Mouse (Mus musculus) skeletal muscle tissue, postnatal 0 days (tissue): ENCODE data around the gene Zbtb45. TPM values are rescaled to one million over a fixed set of nuclear protein-coding genes. Genes with fewer than 3 reads are reported as not detected.

Experiments used
- polyA plus RNA-seq: library from polyadenylated mRNA; unstranded; fragments of >200 nt; fragmentation: Nextera tagmentation; extraction: Ambion mirVana; gene quantifications from 2 replicates; pipeline ENCODE4 v1.2.1, GENCODE M21; 2015

Gene Zbtb45
- 8.3 and 8.9 TPM in 2 replicates for polyA plus RNA-seq

DNA sequence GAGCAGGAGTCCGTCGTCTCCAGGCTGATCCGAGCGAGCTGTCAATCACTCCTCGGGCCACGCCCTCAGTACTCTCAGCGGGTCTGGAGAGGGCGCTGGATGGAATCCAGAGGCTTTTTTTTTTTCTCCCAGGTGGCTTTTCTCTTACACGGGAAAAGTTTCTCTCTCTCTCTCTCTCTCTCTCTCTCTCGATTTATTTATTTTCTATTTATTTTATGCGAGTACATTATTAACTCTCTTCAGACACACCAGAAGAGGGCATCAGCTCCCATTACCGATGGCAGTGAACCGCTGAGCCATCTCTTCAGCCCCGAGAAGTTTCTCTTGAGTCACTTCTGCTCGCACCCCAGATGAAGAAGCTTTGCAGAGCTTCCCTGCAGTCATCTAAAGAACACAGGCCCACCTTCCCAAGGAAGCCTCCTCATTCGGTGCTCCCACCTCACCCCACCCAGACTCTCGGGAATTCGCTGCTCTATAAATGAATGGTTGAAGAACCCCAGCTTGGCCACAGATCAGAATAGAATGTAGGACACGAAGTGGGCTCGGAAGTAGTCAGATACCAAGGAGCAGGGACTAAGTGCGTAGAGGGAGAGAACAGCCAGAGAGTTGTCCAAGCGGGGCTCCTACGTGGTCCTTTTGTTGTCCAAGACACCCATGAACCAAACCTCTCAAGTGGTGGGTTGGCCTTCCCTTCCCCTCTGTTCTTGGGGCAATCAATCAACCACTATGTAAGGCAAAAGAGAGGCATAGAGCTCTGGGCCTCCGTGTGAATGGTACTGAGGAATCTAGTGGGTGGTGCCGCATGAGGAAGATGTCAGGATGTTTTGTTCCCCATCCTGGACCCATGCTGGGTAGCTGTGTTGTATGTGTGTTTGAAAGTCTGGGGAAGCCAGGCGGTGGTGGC, at the start of gene Zbtb45:
TSS of gene Zbtb45 (minus strand) at position 30 of the 904 bp plus-strand sequence.

DNA sequence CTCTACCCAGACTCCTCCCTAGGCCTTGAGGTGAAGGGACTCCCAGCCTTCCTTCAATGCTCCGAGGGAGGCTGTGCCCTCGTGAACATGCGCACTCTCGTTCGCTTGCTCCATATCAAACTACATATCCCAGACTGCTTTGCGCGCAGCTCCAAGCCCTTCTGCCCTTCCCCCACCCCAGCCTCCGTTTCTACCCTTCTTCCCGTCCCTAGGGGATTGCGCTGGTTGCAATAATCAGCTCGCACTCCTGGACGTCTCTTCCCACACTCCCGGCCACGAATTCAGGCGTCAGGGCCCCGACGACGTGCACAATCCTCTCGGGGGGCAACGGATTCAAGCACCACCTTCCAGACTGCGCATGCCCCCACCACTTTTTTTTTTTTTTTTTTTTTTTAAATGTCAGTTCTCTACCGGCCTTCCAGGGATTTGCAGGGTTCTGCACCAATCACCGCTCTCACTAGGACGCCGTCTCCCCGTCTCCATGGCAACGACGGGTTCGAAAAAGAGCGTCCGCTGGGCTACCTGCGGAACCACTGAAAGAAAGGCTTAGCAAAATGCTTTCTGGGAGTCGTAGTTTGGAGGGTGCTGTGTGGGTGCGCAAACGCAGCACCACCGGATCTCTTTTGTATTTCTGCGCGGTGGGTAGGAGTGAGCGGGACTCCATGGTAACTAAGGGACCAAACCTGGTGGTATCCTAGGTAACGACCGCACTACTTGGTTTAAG, 44.6 kb upstream of the Zbtb45 start, which contains the start of gene Mzf1:
TSS of gene Mzf1 (minus strand) at position 478 of the 724 bp plus-strand sequence.

DNA sequence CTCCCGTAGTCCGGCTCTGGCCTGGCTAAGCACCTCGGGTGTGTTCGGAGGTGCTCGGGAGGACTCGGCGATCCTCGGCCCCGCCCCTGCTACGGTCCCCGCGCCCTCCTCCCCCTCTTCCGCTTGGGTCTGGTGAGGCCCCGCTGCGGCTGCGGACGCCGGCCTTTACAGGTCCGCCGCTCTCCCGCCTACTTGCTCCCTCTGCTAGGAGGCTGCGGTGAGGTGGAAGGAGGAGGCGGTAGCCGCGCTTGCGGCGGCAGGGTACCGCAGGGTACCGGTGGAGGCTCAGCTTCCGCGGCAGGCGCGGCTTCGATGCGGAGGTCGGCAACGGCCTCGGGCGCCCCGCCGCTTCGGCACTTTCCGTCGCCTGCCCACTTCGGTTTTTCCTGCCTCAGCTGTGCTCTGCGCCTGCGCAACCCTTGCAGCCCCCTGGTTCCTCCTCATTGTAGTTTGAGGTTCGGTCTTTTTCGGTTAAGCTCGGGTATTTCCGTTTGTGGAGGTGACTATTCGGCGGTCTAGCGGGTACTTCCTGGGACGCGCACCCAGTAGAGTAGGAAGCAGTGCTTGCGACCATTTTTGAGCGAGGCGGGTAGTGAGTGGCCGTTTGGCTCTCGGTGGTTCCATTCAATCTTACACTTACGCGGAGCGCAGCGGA, 28.2 kb upstream of the Zbtb45 start, which contains the start of gene Ube2m:
TSS of gene Ube2m (minus strand) at position 375 of the 655 bp plus-strand sequence.

DNA sequence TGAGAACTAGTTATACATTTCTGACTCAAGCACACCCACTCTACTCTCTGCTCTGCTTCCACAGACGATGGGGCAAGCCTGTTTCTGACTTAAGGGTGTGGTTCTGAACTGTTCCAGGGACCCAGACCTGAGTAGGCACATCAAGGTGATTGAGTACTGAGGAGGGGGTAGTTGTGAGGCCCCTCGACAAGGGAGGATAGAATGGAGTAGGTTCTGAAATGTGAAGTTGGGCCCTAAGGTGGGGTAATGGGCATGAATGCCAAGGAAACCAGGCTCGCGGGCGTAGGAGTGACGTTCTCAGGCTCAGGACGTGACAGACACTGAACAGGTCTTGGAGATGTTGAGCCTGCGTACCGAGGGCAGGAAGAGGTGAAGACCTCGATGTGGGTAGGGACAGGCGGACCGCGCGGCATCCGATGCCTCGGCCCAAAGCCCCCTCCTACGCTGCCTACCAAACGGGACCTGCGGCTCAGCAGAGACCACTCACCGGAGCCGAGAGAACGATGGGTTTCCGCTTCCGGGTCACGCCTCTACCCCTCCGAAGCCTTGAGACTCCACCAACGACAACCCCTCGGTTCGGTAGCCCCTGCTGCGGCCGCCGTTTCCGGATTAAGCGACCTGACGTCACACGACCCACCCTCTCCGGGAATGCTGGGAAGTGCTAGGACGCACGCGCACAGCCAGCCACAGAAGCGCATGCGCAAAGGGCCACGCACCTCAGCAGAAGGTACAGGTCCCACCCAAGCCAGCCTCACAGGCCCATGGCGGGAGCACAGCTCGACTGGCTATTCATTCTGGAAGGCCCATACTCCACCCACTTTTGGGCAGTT, 24.5 kb upstream of the Zbtb45 start, which contains the start of gene Chmp2a:
TSS of gene Chmp2a (minus strand) at position 660 of the 830 bp plus-strand sequence.

DNA sequence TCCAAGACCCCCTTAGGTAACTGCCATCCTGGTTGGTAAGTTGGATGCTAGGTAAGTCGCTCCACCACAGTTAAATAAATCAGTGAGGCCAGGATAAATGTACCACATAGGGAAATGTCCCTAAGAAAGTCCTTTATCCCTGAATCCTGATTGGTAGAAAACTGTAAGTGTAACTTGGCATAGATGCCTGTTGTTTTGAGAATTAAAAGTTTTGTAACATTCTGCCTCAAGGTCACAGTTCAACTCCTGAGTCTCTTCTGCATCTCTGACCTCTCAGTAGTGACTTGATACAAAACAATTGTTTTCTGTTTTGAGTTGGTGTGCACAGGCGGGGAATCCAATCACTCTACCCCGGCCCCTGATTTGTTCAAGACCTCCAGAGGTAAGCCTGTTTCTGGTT, 11.0 kb downstream of the Zbtb45 start, which contains the start of gene Trim28:
TSS of gene Trim28 (plus strand) at position 264 of the 400 bp plus-strand sequence.

DNA sequence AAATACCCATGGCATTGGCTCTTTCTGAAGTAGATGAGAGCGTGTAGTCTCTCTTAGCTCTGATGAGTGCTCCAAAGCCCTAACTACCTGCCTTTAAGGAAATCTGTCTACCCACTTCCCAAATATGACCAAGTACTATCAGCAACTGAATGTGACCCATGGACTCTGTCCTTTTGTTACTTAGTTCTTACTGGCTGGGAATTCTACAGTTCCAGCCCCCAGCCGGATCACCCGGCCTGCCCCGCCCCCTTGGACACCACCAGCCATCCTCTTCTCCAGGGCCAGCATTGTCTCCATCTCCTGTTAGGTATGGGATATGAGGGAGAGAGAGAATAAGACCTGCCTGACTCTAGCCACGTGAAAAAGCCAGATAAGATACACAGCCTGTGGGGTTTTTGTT, 11.8 kb downstream of the Zbtb45 start, which contains the start of gene Slc27a5:
TSS of gene Slc27a5 (minus strand) at position 140 of the 400 bp plus-strand sequence.

DNA sequence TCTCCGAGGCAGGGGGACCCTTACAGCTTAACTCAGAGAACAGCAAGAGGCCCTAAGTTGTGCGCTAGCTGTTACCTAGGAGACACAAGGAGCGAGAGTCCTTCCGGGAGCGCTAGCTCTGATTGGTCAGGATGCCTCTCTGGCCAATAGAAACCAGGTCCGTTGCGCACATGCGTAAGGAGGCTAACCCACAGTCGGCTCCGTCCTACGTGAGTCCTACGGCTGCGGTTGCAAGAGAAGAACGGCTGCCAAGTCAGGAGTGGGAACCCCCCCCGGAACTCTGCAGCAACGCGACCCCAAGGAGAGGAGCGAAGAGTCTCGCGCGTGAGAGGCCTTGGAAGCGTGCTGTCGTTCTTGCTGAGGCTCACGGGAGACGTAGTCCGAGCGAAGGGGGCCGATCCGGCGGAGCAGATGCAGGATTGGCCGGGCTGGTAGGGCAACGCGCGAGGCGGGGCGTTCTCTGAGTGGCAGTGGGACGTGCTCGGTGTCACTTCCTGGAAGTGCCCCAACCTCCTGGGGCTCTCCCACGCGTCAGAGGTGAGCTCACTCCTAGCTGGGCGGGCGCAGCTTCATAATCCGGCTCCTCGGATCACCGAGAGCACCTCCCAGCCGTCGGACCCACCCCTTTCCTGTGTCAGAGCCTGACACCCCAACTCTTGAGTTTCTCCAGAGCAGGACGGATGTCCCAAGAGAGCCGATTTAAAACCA, 32.0 kb downstream of the Zbtb45 start, which contains the start of gene Zfp446:
TSS of gene Zfp446 (plus strand) at position 167 of the 708 bp plus-strand sequence.

DNA sequence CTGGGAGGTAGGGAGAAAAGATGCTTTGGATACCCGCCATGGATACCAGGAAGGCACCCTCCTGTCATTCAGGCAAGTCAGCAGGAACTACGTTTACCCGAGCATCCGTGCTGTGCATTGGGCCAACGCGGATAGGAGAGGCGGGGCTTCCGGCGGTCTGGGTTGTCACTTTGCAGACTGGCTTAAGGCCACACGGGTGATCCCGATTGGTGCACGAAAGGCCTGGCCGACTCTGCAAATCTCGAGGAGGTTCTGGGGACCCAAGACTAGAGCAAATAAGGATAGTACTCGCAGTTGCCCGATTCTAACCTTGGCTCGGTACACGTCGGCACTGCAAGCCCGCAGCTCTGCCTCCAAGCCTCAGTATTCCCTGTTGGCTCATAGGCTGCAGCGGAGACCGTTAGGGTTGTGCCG, 44.1 kb downstream of the Zbtb45 start, which contains the start of gene Zfp324:
TSS of gene Zfp324 (plus strand) at position 161 of the 414 bp plus-strand sequence.

Other genes starting within 250 kb of the Zbtb45 start
- 5.5 and 6.5 TPM in 2 replicates for gene Zscan18, start 206.4 kb downstream of the Zbtb45 start, polyA plus RNA-seq
- gene Zfp329, start 191.2 kb downstream of the Zbtb45 start, polyA plus RNA-seq = 6.8 and 7.2 TPM in 2 replicates
- 15.4 and 16.0 TPM in 2 replicates for gene Zfp110, start 175.3 kb downstream of the Zbtb45 start, polyA plus RNA-seq
- gene Zfp128, start 128.9 kb downstream of the Zbtb45 start, polyA plus RNA-seq = 1.4 and 1.6 TPM in 2 replicates
- gene Zscan22, start 112.2 kb downstream of the Zbtb45 start, polyA plus RNA-seq = 3.4 and 3.5 TPM in 2 replicates
- gene Rps5, start 87.7 kb downstream of the Zbtb45 start, polyA plus RNA-seq = 512 and 672 TPM in 2 replicates
- gene Rnf225, start 82.6 kb downstream of the Zbtb45 start, polyA plus RNA-seq = 0.15 and 1.4 TPM in 2 replicates
- gene Zfp324, start 44.2 kb downstream of the Zbtb45 start, polyA plus RNA-seq = 3.5 and 3.7 TPM in 2 replicates
- 2.3 and 2.8 TPM in 2 replicates for gene Zfp446, start 32.2 kb downstream of the Zbtb45 start, polyA plus RNA-seq
- 0.28 TPM in 1 of 2 replicates, not detected in the other for gene Slc27a5, start 11.8 kb downstream of the Zbtb45 start, polyA plus RNA-seq
- 76.9 and 85.0 TPM in 2 replicates for gene Trim28, start 10.9 kb downstream of the Zbtb45 start, polyA plus RNA-seq
- gene Chmp2a, start 24.8 kb upstream of the Zbtb45 start, polyA plus RNA-seq = 150 and 176 TPM in 2 replicates
- gene Ube2m, start 28.2 kb upstream of the Zbtb45 start, polyA plus RNA-seq = 117 and 128 TPM in 2 replicates
- gene Mzf1, start 44.7 kb upstream of the Zbtb45 start, polyA plus RNA-seq = 0.94 and 0.99 TPM in 2 replicates
- gene Vmn1r85, start 85.1 kb upstream of the Zbtb45 start, polyA plus RNA-seq = not detected in 2 replicates
- not detected in 2 replicates for gene Vmn1r86, start 109.9 kb upstream of the Zbtb45 start, polyA plus RNA-seq
- gene Vmn1r87, start 130.1 kb upstream of the Zbtb45 start, polyA plus RNA-seq = not detected in 2 replicates
- not detected in 2 replicates for gene Vmn1r88, start 149.5 kb upstream of the Zbtb45 start, polyA plus RNA-seq
- gene Vmn1r89, start 203.0 kb upstream of the Zbtb45 start, polyA plus RNA-seq = not detected in 2 replicates